Mouse (Mus musculus) monocyte, adult 5-6 weeks (primary cell): ENCODE data around the gene Cox8a. TPM values are rescaled to one million over a fixed set of nuclear protein-coding genes. Genes with fewer than 3 reads are reported as not detected.

ENCODE experiments used
- ATAC-seq: fragments of 153-309, 156-312 bp; replicated peaks from 2 replicates; pipeline ENCODE4 v1.8.0; 2017; ENCODE audit warnings: mild to moderate bottlenecking; ENCODE audit not compliant: low TSS enrichment, insufficient number of reproducible peaks, severe bottlenecking, poor library complexity, low FRiP score
- total RNA-seq: library from RNA; stranded (forward); fragments of 200-1000, 200-491, 200-594 nt; gene quantifications from 3 replicates; pipeline ENCODE4 v1.2.3, GENCODE M21; 2017

The Cox8a gene
- total RNA-seq, 1 experiment from 2014 or later, result 246 TPM

DNA sequence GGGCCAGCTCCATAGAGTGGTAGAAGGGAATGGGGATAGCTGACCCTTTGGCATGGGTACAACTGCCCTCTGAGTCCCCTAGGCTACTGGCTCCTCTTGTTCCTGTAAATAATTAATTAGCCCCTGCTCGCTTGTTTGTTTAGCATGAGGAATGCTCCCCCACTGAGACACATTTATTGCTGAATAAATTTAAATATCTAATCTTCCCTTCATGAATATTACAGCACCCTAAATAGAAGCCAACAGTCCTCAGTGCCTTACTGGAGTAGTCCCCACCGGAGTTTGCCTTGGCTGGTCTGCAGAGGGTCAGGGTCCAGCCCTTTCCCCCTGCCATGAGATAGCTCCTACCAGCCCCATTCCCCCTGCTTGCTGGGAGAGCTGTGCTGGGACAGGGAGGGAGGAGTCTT lies 24.9 kb downstream of the Cox8a start:
- ATAC-seq, result no peak

DNA sequence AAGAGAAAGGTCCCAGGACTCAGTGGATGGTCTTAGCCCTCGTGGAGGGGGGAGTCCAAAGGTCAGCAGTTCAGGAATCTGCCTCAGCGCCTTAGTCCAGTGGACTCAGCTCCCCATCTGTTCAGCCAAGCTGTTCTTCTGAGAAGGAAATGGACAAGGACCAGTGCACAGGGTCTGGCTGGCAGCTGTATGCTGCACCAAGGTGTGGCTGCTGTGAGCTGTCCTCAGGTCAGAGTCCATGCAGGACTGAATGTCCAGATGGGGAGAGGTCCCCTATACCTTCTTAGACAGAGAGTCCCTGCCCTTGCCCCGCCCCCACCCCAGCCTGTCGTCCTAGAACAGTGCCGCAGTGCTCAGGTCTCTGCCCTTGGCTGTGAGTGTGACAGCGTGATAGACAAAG lies 25.8 kb downstream of the Cox8a start:
- ATAC-seq, result no peak

DNA sequence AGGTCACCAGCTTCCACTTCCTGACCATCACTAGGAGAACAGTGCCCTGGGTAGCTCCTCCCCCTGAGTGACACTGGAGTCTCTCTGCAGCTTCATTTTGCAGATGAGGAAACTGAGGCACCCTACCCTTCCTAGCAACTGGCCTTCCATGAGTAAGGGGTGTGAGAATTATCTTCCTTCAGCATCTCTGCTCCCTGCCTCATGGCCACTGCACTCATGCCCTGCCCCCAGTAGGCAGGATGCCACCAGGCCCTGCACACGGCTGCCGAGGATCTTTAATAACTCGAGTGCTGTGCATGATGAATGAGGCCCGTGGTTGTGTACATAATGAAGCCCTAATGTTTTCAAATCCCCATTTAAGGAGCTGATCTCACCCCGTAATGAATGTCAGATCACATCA lies 26.4 kb downstream of the Cox8a start:
- no peak for ATAC-seq

DNA sequence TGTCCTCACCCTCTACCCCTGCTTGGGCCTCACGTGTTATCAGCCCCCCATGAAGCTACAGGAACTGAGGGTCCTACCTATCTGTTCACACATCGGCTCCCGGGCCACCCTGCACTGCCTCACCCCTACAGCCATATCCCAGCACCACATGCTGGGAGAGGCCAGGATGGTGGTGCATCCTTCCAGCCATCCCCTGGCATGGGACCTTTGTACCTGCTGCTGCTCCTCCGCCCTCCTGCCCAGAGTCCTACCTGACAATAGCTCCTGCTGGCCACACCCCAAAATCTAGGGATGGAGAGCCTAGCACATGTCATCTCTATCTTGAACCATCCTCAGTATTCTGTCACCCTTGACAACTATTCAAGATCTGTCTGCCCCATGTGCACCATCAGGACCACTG lies 28.4 kb downstream of the Cox8a start:
- ATAC-seq, result no peak

DNA sequence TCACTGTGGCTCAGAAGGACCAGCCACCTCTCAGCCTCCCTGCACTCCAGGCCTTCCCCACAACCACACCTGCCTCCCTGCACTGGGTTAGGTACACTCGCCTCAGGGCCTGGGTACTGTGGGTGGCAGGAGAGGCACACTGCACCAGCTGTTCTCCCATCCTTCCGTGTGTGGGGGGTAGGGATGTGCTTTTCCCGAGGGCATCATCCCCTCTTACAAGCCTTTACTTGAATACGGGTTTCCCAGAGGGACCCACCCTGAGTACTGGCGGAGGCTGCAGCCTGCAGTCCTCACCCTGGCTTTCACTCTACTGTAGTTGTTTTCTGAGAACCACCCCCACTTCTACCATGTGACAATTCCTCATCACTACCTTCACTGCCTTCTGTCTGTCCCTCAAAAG lies 30.3 kb downstream of the Cox8a start:
- ATAC-seq, result no peak

DNA sequence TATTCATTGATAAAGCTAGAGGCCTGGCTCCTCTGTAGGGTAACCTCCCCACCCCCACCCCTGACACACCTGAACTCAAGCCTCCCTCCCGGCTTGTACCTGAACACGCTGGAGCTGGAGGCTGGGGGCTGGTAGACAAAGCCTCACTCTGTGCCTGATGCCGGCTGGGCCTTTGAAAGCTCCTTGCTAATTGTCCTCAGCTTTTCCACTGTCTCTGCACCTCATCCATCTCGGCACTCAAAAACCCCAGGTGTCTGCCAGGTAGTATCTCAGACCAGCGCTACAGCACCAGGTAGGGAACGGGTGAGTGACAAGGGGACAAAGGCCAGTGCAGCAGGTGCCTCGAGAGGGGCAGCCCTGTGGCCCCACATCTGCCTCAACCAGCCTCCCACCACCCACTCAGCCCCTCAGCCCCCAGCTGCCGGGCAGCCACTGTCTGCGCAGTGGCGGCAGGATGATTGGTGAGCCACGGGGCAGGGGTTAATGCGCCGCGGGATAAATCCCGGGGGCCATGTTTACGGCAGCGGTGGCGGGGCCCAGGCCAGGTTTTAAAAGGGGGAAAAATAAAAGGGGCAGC lies 31.6 kb downstream of the Cox8a start:
- ATAC-seq, result no peak

DNA sequence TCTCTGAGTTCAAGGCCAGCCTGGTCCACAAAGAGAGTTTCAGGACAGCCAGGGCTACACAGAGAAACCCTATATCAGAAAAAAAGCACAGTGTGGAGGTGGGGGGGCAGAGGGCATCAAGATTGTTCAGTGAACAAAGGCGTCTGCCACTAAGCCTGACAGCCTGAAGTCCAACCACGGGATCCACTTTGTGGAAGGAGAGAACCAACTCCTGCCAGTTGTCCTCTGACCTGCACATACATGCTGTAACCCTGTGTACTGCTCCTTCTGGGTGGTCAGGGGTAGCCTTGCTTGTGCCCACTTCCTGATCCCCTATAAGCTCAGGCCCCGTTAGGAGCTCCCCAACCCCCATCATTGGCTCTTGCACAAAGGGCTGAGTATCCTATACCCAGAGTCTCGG lies 32.4 kb downstream of the Cox8a start:
- ATAC-seq, result no peak

DNA sequence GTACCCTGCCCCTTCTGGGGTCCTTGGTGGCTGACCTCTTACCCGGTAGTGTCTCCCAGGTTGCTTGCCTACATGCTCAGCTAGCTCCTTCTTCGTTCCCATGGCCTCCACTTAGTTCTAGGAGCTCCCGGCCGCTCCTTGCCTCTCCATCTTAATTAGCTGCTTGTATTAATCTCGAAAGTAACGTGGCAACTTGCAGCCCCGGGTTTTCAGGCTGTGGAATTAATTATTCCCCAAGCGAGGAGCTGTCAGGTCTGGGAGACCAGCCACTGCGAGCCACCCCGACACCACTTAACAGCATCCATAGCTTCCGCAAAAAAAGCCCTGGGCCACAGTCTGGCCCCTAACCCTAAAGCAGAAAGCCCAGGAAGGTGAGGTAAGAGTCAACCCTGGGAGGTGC lies 34.0 kb downstream of the Cox8a start:
- ATAC-seq, result no peak

DNA sequence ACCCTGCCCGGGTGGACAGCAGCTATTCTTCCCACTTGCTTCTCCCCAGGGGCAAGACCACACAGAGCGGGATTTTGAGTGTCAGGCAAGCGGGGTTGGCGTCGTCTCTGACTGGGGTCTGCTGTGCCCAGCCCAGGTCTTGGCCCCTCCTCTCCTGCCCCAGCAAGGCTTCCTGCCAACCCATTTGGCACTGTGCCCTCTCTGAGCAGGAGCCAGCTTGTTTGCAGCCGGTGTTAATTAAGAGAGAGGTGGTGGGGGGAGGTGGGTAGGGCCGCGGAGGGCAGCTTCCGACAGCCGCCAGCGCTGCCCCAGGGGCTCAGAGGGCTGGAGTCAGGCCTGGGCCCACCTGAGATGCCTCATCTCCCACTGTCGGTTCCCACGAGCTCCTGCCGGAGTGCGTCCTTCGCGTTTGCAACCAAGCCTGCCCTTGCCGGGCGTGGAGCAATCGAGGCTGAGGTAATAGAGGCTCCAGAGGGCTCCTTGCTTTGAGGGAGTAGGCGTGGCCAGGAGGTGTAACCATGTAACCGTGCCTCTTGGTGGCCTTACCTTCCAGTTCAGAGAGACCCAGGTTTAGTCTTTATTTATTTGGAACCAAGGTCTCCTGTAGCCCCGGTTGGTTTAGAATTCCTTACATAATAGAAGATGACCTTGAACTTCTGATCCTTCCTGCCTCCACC lies 35.0 kb downstream of the Cox8a start:
- ATAC-seq, result no peak

DNA sequence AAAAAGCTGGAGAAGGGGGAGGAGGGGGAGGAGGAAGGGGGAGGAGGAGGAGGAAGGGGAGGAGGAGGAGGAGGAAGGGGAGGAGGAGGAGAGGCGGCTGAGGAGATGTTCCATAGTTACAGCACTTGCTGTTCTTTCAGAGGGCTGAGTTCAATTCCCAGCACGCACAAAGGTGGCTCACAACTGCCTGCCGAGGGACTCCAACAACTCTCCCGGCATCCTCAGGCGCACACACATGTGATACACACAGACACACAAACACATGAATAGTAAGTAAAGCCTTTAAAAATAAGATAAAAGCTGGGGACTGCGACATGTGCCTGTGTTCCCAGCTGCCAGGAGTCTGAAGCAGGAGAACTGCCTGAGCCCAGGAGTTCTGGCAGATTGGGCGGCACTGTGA lies 35.9 kb downstream of the Cox8a start:
- no peak for ATAC-seq

DNA sequence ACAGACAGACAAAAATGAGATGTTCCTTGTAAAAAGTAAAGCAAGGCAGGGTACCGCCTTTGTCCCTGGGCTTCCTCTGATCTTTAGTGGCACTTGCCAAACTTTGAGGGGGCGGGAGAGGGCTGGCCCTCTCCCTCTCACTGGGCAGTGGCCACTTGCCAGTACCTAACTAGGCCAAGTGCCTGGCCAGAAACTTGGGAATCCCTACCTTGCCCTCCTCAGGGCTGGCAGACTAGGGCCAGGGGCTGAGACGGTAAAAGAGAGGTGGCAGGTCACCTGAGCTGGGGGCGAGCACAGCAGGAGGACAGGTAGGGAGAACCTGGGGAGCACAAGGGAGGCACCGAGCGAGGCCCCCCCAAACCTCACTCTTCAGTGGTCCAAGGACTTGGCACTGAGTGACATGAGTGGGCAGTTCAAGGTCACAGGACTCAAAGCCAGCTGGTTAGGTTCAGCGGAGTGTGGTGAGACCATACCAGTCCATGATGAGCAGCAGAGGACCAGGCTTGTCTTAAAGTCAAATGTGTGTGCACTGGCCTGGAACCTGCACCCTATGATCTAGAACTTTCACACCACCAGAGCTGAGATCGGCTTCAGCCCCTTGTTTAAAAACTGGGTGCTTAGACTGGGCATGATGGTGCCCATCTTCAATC lies 36.5 kb downstream of the Cox8a start:
- no peak for ATAC-seq

DNA sequence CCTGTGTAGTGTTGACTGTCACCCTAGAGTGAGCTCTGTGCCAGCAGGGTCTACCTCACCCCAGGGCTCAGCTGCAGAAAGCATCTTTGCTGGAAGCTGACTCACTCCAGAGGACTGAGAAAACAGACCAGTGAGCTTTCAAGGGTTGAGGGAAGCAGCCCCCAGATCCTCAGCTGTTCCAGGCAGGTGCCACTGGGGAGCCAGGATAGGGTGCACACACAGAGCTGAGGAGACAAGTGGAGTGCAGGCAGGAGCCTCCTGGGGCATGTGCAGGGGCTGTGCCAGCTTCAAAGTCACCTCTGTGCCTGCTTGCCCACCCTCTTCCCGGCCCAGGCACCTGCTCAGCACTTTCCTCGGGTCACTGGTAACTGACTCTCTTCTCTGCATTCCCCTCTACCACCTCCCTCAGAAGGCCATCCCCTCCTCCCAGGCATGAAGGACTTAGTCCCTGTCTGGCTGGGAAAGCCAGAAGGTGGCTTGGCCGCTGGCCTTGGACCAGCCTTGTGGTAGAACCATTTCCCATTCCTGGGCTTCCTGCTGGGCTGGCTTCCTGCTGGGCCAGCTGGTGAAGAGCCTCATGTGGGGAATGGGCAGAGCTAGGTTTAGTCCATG lies 38.5 kb downstream of the Cox8a start:
- no peak for ATAC-seq

DNA sequence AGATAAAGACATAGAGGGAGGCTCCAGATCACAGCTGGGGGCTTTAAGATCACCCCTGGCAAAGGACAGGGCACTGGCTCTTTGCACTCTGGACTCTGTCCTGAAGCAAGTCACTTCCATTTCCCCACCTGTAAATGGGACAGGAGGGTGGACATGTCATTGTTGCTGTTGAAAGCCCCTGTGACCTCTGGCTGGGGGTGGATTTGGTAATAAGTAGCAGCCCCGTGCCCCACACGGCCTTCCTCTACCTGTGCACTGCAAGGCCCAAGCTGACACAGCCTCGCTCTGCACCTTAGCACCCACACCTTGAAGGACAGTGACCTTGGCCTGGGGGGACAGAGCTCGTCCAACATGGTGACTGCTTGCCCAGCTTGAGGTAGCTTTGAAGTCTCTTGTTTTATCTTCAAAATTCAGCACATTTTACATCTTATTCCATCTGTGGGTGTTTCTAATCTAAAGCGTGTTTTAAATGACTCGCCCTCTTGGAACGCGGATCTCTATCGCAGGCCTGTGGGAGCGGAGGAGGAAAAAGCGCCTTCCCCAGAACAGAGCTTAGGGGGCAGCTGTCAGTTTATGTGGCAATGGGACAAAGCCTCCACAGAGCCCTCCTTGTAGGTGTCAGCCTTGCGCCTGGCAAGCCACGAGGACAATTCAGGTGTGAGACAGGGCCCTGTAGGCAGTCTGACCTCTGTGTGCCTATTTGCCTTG lies 39.5 kb downstream of the Cox8a start:
- ATAC-seq, result no peak

DNA sequence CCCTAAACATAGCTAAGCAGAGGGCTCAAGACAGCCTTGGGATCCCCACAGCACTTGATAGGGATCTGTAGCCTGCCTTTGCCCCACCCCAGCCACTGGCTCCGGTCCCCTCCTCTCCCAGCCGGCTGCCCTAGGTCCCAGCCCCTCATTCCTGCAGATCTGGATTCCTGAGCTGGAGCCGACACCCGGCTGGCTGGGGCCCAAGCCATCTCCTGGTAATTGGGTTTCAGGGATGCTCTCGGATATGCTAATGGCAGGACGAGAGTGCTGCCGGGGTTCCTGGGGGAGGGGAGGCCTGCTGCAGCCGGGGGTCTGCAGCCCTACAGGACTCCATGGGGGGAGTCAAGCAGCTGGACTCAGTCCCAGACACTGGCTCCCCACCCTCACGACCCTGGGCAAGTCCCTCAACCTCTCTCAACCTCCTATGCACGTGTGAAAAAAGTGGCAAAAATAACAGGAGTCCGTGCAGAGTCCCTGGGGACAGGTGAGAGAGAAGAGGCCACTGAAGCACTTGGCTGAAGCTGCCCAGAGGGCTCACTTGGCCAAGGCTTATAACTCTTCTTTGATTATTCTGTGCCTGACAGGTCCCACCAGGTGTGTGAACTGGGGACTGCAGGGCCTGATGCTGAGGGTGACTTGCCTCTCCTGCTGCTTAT lies 41.2 kb downstream of the Cox8a start:
- no peak for ATAC-seq

DNA sequence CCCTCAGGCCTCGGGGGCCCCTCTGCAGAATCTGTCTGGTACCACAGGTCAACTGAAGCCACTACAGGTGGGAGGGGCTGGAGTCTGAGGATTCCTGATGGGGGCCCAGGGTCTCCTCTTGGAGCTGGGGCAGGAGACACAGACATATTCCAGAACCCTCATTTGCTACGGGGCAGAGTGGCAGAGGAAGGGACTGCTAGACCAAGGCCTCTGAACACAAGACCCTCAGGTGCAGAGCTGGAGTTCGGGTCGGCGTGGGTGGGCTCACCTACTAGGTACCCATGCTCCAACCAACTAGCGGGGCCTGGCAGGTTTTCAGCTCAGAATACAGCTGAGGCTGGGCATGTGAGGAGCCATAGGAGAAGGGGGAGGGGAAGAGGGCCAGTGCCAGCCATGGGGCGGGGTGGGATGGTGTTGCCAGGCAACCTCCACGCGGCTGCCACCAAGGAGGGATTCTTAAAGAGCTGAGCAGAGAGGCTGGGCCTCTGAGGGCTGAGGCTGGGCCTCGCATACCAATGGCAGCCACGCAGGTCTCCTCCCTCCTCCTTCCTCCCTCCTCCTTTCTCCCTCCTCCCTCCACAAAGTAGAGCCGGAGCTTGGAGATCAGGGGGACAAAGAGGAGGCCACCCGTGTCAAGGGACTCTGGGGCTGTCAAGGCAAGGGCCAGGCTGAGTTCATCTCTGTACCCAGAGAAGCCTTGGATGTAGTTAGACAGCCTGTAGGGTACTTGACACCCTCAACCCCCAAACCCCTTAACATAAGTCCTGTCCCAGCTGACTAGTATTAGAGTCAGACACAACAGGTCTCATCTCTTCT lies 45.2 kb downstream of the Cox8a start:
- no peak for ATAC-seq

DNA sequence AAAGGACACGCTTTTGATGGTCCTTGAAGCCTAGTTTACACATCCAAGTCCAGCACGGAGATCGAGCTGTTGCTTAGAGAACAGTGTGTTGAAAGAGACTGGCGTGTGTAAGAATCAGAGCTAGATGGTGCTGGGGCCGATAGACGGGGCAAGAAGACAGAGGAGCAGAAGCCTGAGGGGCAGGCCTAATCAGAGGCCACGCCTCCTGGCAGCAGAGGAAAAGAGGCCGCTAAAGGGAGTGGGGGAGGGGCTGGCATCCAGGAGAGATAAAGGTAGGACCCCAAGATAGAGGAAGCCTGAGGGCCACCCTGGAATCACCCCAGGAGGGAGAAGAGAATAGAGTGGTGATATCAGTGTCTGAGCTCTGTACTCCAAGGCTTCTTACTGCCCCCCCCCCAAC lies 46.0 kb downstream of the Cox8a start:
- no peak for ATAC-seq

DNA sequence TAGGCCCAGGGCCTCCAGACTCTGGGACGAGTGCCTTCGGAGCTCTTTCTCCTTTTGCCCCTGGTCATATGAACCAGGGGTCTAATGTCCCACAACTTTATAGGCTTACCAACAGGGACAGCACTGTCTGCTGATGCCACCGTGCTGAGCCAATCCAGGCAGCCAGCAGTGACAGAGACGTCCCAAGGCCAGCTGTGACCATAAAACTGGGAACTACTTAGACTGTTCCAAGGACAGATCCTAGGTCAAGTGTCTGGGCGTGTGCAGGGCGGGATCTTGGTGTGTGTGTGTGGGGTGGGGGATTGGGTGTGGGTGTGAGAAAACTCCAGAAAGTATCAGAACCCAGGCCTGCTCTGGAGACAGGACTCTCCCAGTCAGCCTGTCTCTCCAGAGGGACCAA lies 46.5 kb downstream of the Cox8a start:
- ATAC-seq, result no peak

DNA sequence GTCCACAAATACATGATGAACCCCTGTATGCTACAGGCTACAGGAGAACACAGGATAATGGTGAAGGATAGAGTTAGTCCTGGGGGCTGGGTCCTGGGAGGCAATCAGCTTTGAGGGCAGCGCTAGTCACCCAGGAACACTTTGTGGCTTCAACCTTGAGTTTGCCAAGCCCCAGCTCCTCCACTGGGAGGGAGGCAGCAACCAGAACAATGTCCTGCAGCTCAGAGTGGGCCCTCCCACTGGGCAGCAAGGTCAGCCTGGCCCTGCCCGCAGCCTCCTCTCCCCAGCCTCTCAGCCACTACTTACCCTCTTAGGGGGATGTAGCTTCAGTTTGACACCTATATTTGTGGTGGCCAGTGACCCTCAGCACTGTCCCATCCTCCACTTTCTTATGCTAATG lies 49.0 kb downstream of the Cox8a start:
- no peak for ATAC-seq
